Mouse (Mus musculus): Measurements from ENCODE around the gene Klf12.

Gene Klf12

DNA sequence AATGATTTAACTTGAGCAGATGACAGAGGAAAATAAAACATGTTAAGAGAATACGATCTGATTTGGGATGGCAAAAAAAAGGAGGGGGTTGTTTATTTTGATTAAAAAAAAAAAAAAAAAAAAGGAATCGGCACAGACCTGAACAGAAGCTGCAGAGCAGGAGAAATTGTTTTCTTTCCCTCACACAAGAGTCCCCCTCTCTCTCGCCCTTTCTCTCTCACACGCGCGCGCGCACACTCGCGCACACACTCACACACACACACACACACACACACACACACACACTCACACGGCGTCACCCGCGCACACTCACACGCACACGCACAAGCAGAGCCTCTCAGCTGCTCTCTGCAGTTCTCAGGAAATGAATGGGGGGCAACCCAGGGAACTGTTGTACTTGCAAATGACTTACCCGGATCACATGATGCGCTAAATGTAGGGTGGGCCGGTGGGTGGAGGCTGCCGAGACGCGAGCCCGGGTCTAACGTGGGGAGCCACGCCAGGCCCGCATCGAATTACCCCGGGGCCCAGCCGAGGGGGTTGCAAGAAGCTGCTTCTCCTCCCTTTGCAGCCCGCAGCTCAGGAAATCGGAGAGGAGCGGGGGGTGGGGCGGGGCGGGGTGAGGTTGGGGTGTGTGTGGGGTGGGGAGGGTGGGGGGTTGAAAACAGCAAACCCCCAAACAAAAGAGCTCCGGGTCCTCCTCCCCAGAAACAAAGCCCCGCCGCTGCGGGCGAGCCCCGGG is at the start of gene Klf12:
Gene Klf12, minus strand, starts transcription at position 561 of the 742 bp plus-strand sequence.
- DNase-seq (ENCODE audit: low read depth), result no peak

DNA sequence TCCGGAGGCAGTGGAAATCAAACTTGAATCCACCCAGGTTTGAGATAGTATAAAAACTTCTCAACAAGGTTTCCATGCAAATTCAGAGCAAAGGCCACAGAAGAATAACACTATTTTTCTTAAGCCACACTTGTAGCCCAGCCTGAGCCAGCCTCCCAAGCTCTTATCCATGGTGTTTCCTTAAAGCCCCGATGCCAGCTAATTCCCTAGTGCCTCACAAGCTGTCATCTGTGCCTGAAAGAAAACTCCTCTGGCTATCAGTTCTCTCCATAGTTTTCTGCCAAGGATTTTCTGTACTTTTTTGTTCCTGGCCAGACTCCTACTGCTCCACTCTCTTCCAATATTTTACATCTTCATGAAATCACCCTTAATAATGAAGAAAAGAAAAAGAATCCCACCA is 48.9 kb upstream of the Klf12 start:
- DNase-seq (ENCODE audit: low read depth), result no peak

DNA sequence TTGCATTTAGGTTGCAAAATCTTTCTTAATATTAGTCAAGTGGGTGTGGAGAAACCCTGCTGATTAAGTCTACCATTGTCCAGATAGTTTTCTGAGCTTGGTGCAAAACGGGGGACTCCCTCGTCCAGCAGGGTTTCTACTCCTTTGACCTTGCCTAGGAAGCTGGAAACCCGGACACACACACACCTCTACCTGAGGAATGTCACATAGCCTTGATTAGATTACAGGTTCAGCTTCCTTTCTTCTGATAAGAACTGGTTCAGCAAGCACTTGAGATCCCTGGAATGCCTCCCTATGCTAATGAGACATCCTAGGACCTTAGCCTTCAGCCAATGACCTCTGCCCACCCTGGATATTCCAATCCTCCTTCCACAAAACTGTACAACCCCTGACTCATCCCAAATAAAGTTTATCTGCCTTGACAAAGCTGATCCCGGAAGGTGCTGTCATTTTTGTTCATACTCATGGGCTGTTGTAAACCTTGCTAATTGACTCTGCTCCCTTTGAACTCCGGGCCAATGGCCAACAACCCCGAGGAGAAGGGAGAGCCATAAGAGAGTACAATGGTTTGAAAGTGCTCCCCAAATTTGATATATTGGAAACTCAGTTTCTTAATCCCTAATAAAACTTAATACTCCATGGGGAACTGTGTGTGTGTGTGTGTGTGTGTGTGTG is 44.3 kb upstream of the Klf12 start:
- no peak for DNase-seq (ENCODE audit: low read depth)

DNA sequence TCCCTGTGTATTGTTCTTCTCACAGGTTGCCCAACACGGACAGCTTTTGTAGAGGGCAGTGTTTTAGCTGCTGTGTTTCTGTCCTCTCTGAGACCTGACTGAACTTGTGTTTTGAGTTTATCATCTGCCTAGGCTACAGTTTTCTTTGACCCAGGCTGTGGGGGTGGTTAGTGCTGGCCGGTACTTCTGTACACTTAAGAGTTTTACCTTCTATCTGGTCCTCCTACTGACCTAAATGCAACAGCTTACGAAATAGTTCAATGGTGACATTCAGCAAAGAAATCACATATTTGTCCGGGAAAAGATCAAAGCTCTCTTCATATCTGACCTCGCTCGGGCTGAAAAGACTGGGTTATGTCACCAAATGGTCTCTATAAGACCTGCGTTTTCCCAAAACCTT is 39.8 kb upstream of the Klf12 start:
- no peak for DNase-seq (ENCODE audit: low read depth)

DNA sequence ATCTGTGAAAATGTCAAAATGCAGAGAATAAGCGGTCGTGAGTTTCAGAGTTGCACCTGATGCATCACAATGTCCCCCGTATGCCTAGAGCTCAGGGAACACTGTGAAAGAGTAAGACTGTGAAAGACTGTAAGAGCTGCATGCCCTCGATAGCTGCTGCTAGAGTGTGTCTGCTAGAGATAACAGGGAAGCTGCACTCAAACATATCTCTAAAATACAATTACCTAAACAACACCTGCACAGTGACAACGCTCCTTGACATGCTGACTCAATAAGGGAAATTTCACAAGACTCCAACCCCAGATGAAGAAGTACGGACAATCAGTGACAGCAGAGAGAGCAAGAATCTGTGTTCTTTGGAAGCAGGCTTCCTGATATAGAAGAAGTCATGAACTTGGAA is 37.5 kb upstream of the Klf12 start:
- DNase-seq (ENCODE audit: low read depth), result no peak

DNA sequence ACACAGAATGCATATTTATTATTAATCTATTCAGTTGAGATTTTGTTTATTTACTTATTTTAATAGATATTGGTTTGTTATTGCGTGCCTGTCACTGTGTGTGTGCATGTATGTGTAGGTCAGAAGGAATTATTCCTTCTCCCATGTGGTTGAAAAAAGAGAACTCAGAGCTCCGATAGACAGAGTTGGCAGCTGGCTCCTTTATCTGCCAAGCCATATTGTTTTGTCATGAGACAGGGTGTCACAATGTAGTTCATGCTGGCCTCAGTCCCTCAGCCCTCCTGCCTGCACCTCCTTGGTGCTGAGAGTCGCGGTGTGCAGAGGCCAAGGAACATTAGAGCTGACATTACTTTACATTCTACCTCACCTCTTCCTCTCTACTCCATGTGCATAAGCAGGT is 32.3 kb upstream of the Klf12 start:
- no peak for DNase-seq (ENCODE audit: low read depth)

DNA sequence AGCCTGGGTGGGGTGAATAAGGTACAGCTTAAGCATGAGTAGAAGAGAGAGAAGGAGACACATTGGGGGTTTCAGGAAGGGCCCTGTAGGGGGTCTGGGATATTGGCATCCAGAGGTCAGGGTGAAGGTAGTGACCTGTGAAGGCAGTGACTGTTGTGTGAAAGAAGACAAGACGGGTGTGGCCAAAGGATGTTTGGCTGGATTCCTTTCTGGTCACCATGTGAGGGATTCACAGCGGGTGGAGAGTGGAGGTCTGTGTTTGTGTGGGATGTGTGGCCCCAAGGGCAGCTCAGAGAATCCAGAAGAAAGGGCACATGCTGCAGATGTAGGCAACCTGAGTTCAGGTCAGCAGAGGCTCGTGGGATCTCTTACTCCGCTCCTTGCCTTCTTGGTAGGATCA is 29.6 kb upstream of the Klf12 start:
- no peak for DNase-seq (ENCODE audit: low read depth)

DNA sequence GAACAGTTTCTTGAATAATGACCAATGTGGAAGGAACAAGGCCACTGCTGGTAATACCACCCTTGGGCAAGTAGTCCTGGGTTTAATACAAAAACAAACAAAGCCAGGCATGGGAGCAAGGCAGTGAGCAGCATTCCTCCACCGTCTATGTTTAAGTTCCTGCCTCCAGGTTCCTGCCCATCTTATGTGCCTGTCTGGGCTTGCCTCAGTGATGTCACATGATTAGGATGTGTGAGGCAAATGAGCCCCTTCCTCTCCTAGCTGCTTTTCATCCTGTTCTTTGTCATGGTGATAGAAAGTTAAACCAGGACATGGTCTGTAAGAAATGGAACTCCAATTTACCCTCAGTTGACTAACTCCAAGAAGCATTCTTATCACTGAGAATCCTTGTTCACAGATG is 16.4 kb upstream of the Klf12 start:
- DNase-seq (ENCODE audit: low read depth), result no peak

DNA sequence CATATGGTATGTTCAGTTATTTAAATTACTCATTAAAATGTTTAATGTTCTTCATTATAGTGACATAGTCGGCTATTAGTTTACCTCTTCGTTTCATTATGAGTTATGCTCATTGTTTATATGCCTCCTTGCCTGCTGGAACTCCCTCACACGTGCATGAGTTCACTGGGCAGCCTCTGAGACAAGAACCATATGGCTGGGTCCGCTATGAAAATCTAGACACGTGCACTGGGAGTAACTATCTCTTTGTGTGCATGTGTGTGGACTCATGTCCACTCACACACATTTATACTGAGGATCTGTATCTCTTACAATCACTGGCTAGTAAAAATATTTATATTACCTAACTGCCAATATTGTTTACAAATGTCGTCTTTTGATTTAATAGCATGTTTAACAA is 14.4 kb upstream of the Klf12 start:
- DNase-seq (ENCODE audit: low read depth), result no peak

DNA sequence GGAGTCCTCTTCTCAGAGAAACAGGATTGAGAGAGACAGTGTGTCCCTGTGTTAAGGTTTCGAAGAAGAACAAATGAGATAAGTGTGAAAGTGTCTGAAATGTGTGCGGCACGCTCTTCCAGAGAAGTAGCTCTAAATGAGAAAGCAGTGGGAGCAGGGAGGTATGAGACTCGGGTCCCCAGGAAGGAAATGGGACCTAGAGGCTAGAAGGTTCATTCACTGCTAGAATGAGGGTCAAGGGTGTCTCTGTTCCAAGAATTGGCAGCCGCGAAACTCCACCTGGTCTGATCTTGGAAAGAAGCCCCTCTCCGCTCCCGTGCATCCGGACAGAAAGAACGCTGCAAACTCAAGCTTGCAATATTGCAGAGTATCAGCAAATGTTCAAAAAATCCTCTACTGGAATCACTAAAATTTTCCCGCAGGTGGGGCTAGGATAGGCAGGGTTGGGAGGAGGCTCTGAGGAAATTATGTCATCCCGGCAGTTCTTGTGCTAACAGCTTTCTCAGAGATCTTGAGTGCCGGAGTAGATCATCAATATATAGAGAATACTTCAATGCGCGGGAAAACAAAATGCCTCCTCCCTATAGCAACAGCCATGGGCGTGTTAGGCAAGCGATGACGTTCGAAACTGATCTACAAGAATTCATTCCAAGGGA is 2.2 kb upstream of the Klf12 start:
- no peak for DNase-seq (ENCODE audit: low read depth)

DNA sequence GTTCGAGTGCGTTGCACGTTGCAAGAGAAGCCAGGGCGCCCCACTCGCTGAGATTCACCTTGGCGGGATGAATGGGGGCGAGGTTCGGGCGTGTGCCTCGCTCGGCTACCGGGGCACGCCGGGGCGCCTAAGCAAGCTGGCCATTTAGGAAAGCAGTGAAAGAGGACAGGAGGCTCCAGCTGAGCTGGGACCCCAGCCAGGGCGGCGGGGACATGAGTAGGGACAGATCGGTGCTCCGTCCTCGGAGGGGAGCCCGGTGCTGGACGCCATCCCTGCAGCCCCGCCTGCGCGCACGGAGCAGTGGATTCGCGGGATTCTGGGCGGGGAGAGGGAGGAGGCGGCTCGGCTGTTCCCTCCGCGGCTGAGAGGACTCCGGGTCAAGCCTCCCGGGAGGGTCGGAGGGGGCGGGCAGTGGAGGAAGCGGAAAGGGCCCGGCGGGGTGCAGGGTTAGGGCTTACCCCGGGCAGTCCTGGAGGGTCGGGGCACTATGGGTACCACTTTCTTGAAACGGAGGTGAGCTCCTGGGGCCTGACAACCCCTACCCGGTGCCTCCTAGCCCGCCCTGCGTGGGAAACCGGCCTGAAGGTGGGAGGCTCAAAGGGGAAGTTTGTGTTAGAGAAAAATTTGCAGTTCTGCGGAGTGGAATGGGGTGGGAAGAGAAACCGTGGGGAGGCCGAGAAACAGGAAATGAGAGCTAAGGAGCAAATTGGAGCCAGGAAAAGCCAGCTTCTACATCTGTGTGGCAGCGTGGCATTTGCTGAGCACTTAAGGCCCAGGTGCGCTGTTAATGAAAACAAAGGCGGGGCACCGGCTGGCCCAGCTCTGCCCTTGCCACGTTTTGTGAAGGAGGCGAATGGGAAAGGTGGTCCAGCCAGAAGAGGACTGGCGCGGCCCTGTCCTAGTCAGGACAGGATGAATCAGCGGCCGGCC is 1.4 kb upstream of the Klf12 start:
- no peak for DNase-seq (ENCODE audit: low read depth)

DNA sequence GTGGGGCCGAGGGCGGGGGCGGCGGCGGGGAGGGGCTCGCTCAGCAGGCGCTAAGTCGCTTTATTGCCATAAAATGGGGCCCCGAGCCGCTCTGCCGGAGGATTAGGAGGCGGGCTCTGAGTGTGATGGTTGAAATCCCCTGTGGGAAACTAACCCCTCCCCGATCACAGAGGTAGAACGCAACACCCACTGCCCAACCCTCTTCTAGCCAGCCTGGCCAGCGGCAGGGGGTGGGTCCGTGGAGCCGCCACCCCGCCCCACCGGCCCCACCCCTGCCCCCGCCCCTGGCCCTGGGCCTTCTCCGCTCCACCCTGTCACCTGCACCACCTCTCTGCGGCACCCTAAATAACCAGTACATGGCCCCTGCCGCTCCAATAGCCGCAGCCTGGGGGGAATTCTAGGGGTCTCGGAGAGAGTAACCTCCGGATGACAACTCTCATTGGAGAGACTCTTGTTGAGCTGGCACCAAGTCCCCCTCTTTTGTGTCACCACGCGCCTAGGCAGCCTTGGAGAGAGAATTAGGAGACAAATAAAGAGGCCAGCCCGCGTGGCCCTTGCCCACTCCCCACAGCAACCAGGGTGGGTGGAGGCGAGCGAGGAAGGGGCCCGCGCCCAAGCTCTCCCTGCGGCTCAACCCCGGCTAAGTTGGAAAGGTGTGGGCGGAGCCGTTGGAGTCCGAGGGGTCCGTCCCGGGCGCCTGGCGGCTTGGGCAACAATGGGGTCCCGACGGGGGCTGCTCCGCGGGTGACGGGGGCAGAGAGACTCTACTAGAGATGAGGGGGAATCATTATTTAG is 579 bp upstream of the Klf12 start:
- DNase-seq (ENCODE audit: low read depth), result no peak

DNA sequence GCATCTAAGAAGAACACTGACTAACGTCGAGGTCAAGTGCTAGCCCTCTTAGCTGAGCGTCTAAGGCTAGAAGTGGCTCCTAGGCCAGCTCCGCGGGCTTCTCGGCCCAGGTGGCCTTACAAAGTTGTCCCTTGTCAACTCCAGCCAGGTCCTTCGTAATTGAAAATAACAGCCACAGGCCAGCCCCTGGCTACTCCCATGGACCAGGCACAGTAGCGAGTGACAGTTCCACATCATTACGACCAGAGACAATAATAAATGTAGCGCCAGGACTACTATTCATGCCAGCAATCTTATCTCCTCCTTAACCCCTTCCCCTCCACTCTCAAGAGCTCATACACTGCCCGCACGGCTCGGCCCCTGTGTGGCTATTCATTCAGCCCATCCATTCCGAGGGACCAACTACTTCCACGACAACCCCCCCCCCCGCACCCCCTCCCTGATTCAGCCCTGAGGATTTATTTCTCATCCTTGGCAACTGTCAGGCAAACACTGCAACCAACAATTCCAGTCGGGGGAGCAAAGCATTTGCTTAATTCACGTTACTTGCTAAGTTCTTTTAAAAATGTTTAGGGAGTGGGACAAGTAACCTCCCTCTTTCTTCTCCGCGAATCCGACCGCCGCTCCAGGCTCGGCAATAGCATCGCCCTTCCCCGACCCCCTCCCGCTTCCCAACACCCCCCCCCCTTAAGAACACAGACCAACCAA is 914 bp downstream of the Klf12 start:
- no peak for DNase-seq (ENCODE audit: low read depth)

DNA sequence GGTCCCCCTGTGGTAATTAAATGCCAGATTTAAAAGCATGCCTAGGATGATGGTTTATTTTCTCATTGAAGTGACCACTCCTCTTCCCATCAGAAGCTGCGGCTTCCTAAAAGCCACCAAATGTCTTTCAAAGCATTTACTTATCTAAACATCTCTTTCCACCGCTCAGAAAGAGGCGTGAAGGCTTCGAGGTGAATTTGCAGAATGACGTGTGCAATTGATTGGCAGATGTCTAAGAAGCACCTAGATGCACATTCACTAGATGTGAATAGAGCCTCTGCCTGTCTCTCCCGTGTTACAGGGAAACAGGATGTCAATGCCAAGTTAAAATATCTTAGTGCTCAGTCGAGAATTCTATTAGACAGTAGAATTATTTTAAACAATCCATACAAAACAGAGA is 1.8 kb downstream of the Klf12 start:
- no peak for DNase-seq (ENCODE audit: low read depth)

DNA sequence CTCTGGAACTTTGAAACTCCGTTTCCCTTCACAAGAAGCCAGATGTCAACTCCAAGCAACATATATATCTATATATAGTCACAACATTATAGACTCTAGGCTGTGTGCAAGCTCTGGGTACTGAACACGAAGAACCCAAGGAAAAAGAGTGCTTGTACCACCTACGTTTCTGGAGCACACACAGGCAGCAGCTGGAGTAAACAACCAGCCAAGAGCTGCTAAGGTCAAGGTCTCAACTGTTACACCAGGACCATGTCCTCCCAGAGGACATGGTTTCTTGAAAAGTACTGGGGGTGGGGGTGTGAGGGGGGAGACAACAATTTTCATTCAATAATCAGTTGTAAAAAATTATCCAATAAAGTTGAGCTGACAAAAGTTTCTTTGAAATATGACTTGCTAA is 2.7 kb downstream of the Klf12 start:
- DNase-seq (ENCODE audit: low read depth), result no peak

DNA sequence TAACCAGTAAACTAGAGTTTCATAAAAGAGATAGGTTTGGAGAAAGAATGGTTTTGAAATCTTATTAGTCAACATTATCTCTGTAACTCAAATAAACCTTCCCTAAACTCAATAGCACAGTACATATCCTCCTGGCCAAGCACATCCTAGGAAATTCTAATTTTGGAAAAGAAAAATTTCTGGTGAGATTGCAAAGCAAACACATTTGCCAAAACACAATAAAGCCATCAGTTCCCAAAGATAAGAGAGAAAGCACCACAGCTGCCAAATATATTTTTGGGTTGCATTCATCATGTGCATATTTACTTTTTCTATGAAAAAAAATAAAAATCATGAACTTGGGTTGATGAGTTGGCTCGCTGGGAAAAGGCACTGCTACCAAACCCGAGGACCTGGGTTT is 10.3 kb downstream of the Klf12 start:
- DNase-seq (ENCODE audit: low read depth), result no peak

DNA sequence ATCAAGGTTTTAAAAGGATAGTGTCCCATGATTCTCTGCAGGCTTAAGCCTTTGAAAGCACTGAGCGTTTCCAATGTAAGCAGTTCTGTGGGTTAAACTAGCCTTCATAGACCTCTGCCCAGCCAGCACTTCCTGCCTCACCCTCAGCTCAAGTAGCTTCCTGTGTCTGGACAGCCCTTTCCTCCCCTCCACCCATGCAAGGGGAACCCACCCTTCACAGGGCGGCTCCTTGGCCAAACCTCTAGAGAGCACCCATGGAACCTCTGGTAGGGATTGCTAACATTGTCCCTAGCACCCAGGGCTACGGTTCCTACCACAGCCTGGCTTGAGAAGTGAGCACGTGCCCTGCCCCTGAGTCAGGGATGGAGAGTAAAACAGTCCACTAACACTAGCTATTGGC is 23.9 kb downstream of the Klf12 start:
- no peak for DNase-seq (ENCODE audit: low read depth)

DNA sequence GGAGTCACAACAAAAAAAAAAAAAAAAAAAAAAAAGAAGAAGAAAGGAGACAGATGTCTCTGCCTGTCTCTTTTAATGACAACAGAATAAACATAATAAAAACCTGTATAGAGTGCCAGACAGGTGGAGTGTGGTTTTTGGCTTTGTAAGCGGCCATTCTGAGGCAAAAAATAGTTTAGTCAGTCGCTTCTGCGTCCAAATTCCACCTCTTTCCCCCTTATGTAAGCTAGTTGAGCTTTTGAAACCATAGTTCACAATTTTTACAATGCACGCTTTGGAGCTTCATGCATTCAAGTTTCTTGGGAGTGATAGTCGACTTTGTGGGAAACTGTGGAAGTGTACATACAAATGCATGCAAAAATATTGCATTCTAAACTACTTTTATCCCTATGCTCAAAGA is 41.4 kb downstream of the Klf12 start:
- no peak for DNase-seq (ENCODE audit: low read depth)

DNA sequence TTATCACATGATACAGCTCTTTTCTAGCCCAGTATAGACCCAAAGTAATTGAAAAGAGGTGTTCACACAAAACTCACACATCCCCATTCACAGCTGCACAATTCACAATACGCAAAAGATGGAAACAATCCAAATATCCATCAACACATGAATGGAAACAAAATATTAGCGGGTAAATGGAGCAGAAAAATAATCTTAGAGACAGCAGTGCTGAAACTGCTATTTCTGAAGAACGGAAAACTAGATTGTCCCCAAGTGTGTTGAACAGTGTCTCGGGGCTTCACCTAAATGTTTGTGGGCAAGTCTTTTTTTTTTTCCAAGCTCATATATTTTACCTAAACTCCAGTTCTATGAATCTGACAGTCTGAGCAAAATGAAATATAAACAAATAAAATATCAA is 44.6 kb downstream of the Klf12 start:
- DNase-seq (ENCODE audit: low read depth), result no peak

DNA sequence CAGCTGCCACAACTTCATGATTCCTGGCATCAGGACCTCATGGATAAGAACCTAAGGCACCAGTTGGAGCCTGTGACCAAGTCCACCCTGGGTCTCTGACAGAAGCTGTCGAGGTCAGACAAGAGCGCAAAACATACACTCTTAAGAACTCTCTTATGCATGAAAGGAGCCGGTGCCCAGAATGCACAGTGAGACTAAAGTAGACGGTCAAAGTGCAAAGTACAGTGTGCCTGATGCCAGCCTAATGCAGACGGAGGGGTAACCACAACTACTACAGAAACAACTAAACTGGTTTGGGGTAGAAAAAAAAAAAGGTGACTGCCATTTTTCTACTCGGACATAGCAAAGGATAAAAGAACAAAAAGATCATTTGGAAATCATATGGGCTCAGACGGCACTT is 47.7 kb downstream of the Klf12 start:
- no peak for DNase-seq (ENCODE audit: low read depth)

DNA sequence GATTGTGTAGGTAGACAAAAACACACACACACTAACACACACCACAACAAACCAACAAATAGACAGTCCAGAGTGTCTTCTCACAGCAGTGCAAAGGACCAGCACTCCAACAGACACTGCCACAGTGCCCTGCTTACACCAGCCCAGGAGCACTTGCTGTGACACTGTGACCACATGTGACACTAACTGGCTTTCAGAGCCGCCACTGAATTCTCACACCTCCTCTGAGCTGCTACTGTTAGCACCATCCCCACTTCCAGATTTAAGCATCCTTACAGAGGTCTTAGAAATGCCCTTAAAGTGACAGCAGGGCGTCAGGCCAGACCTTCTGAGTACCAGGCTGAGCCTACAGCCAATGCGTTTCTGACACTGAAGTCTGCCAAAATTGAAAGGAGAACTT is 48.7 kb downstream of the Klf12 start:
- no peak for DNase-seq (ENCODE audit: low read depth)

All from c-Kit-positive CD71-positive TER-119-negative erythroid progenitor cells, embryonic 14.5 days (primary cell).